Mouse (Mus musculus) common myeloid progenitor, adult 5-6 weeks (primary cell): ENCODE data around the gene Nup160. TPM values are rescaled to one million over a fixed set of nuclear protein-coding genes. Genes with fewer than 3 reads are reported as not detected.

Experiments
- ATAC-seq: replicated peaks from 2 replicates; pipeline ENCODE4 v1.8.0; 2016; ENCODE audit warnings: low read depth, mild to moderate bottlenecking, moderate TSS enrichment, inconsistent platforms; ENCODE audit not compliant: poor library complexity, severe bottlenecking
- total RNA-seq: library from RNA; stranded (forward); fragments of 200-1000, 187-1606 nt; gene quantifications from 2 replicates; pipeline ENCODE4 v1.2.3, GENCODE M21; 2017

The Nup160 gene
- total RNA-seq, 1 experiment from 2014 or later, result 80.8 TPM

- ATAC-seq, result no peak
Measured at GRCm38 (mm10) chr2:90744285-90745052, 67.5 kb downstream of the Nup160 start.

- peak; percentile 99 for ATAC-seq
Measured at GRCm38 (mm10) chr2:90745053-90745678, 68.2 kb downstream of the Nup160 start, which contains the start of gene Fnbp4. Gene Fnbp4 (plus strand): TSS chr2:90745370.

DNA sequence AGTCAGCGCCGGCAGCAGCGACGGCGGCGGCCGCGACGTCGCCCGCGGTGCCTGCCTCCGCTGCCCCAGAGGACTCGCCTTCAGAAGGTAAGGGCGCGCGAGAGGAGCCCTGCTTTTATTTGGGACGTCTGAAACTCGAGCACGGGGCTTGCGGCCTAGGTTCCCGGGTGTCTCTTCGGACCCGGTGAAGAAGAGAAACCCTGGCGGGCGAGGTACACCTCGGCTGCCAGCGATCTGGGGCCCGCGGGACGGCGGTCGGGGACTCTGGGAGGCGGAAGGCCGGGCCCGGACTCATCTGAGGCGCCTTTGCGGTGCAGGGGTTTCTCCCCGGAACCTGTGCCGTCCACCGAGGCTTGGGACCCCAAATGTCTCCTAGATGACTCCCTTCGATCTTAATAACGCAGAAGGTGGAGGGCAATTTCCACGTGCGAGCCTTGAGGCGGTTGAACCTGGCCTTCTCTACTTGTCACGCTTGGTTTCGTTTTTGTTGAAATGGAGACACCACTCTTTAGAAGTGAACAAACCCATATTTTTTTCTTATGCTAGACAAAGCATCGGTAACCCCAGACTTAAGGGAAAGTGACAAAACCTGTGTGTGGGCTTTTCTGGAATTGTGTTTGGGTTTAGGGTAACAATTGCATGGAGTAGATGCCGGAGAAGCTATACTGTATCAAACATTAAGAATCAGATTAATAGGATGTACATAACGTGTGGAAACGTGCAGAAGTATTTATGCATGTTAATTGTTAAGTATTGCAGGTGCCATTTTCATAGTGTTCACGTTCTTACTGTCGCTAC, 68.9 kb downstream of the Nup160 start:
- ATAC-seq, result no peak; the same call in 1 of the 2 replicates

- no peak for ATAC-seq
Measured at GRCm38 (mm10) chr2:90746538-90746865, 69.5 kb downstream of the Nup160 start.

DNA sequence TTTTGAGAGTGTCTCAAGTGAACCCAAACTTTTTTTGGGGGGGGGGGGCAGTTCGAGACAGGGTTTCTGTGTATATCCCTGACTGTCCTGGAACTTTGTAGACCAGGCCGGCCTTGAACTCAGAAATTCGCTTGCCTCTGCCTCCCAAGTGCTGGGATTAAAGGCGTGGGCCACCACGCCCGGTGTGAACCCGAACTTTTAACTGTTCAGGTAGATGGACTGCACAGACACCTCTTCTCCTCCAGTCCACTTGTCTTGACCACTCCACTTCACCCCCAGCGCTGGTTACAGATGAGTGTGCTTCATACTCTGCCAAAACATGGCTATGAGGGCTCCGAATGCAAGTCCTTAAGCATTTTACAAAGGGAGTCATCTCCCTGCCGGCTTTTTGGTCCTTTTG, 70.1 kb downstream of the Nup160 start:
- ATAC-seq, result no peak

GRCm38 (mm10) chr2:90749676-90750459, 72.9 kb downstream of the Nup160 start:
- ATAC-seq, result no peak

GRCm38 (mm10) chr2:90753565-90753964, 76.5 kb downstream of the Nup160 start:
- no peak for ATAC-seq

- ATAC-seq, result 0 out of 2 replicates have a peak, but pooled peaks have one; percentile 22
Measured at GRCm38 (mm10) chr2:90754188-90754587, 77.2 kb downstream of the Nup160 start.

DNA sequence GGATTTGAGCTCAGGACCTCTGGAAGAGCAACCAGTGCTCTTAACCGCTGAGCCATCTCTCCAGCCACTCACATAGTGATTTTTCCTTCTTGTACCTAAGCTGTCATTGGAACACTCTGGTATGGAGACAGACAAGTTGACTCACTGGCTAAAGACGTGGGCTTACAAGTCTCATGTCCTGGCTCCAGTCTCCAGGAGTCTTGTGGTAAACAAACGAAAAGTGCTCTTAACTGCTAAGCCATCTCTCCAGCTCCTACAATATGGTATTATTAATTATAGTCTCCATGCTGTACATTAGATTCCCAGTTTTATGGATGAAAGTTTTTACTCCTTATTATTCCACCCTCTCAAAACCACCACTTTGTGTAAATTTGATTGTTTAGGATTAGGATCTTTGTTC, 88.1 kb downstream of the Nup160 start:
- no peak for ATAC-seq

DNA sequence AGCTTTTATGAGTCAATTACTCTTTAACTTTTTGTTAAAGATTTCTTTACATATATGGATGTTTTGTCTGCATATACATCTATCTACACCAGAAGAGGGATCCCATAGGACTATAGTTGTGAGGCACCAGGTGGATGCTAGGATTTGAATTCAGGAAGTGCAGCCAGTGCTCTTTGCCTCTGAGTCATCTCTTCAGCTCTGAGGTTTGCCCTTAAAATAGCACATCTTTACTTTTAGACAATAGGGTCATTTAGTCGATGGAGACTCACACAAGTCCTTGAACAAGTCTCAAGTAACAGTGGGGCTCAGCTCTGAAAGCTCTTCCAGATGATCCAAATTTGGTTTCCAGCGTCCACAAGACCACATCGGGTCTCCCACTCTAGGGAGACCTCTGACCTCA, 104.3 kb downstream of the Nup160 start:
- ATAC-seq, result no peak

- ATAC-seq, result no peak
Measured at GRCm38 (mm10) chr2:90781938-90782337, 104.9 kb downstream of the Nup160 start.

GRCm38 (mm10) chr2:90782458-90782857, 105.4 kb downstream of the Nup160 start, which contains the start of gene Agbl2:
Gene Agbl2 (plus strand): TSS chr2:90782727.
- ATAC-seq, result peak; percentile 61

DNA sequence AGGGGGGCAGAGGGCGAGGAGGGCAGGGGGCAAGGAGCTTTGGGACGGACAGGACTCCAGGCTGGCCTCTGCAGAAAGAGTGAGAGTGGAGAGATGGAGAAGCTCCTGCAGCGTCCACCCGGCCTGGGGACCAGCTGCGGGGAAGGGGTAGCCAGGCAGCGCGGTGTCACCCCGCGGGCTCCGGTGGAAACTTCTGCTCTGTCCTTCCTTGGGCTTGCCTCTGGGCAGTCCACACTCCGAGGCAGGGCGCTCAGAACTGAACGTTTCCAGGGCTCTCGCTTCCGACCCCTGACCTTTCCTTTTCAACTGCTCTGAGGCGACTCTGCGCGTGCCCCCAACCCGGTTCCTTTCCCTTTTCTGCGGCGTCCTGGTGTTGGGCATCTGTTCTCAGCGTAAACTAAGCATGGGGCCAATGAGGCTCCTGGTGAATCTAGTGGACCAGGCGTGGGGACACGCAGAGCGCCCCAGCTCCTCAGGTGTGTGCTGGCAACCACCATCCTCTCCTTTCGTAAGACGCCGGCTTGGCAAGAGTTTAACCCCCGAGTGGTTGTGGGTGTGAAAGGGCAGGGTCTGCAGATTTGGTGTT, 106.0 kb downstream of the Nup160 start:
- ATAC-seq, result peak; percentile 68

Other genes with a start within 250 kb of the Nup160 start
- 19.4 and 22.7 TPM in 2 replicates for gene Ptprj, start 96.6 kb upstream of the Nup160 start, total RNA-seq
- 148 and 165 TPM in 2 replicates for gene Fnbp4, start 68.2 kb downstream of the Nup160 start, total RNA-seq
- gene Agbl2, start 105.5 kb downstream of the Nup160 start, total RNA-seq, result not detected in 2 replicates
- 139 and 181 TPM in 2 replicates for gene Mtch2, start 169.9 kb downstream of the Nup160 start, total RNA-seq
- gene C1qtnf4, start 208.6 kb downstream of the Nup160 start, total RNA-seq, result not detected in 2 replicates
- gene Kbtbd4, start 227.5 kb downstream of the Nup160 start, total RNA-seq, result 26.1 and 35.8 TPM in 2 replicates
- 77.5 and 102 TPM in 2 replicates for gene Ndufs3, start 227.6 kb downstream of the Nup160 start, total RNA-seq